Mouse (Mus musculus): Measurements from ENCODE around the gene Gm20388. TPM values are rescaled to one million over a fixed set of nuclear protein-coding genes. Genes with fewer than 3 reads are reported as not detected.

The Gm20388 gene
- total RNA-seq, 1 experiment: 27.0 TPM

DNA sequence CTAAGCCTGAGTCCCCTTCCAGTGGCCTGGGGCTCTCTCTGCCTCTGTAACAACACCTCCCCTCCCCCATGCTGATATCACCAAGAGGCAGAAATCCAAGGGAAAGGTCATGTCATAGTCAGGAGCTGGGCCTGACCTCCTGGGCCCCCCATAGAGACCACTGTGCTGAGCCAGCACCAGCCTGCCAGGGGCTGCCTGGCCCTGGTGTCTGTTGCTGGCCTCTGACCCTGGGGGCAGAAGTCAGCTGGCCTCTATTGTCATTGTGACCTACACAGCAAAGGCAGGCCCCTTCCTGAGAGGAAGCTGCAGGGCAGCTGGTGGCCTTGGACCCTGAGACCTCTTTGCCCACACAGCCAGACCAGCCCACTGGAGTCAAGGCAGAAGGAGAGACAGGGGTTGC is 909.3 kb downstream of the Gm20388 start:
- H3K4me1 ChIP-seq (ENCODE audit: control insufficient read depth in 2 of 2, insufficient read depth in 2 of 2, low read length in 2 of 2, poor library complexity in 1 of 2): peaks cover 0 to 4% of the 10 kb centered on the region in 2 experiments; a peak in 1 of 4 replicates
- no peak overlapping the region for H3K9ac ChIP-seq (ENCODE audit: insufficient read depth, low read depth, low read length, poor library complexity, severe bottlenecking)
- no peak overlapping the region for H3K27ac ChIP-seq (ENCODE audit: insufficient read depth, low read depth, low read length, poor library complexity, severe bottlenecking)
- H3K36me3 ChIP-seq (ENCODE audit: control insufficient read depth, insufficient read depth, low read length, poor library complexity, severe bottlenecking): no peaks in the 10 kb centered on the region
- in situ Hi-C loops (cut with MboI; ENCODE audit: low sequenced_read_pairs in 2 of 2, unreplicated experiment in 2 of 2): loop anchor here in 1 of 2 experiments (10.0 kb wide), 1 partner anchor 265 kb away; the partner anchor contains the start of gene Foxf1
- no peak overlapping the region for H3K4me3 ChIP-seq (ENCODE audit: insufficient read depth in 1 of 2, low read depth in 1 of 2, low read length in 2 of 2, poor library complexity in 1 of 2, severe bottlenecking in 1 of 2)
- H3K9me3 ChIP-seq (ENCODE audit: control insufficient read depth, insufficient read depth, low read depth, low read length): no peaks in the 10 kb centered on the region
- TF ChIP-seq ZC3H11A (IDR thresholded peaks at IDR 0.05; ENCODE audit: borderline replicate concordance, low read depth, low read length) (no peak), CHD2 (IDR thresholded peaks at IDR 0.05; ENCODE audit: low read depth, low read length) (no peak), ZNF384 (IDR thresholded peaks at IDR 0.05; ENCODE audit: low read depth, low read length) (no peak), MAFK (IDR thresholded peaks at IDR 0.05; ENCODE audit: insufficient read depth, low read depth, low read length) (no peak), HCFC1 (IDR thresholded peaks at IDR 0.05; ENCODE audit: borderline replicate concordance, insufficient read depth, low read length) (no peak)
- no peak for DNase-seq (ENCODE audit: low read depth, low spot score)

DNA sequence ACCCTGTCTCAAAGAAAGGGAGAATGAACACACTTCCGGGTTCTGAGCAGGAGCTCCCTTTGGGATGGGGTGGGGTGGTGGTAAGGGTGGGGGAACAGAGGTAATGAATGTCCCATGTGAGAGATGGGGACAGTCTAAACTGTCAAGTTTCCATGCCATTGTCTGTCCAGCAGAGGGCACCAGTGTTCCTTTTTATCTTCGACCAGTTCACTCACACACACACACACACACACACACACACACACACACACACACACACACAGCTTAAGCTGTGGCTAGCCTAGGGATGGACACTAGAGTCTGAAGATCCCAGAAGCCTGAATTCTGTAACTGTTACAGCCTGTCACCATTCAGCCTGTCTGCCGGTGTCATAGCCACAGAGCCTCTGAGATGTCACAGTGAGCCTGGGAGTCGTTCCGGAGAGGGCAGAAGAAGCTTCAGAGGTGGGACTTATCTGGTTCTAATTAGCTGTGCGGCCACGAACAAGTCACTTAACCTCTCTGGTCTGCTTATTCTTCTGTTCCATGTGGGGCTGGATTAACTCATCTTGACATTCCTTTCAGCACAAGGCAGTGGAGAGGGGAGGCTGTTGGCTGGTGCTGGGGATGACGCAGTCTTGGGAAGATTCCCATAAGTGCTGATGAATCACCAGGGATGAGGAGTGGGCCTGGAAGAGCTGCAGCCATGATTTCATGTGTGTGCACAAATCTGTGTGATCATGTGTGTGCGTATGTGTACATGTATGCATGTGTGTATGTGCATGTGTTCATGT is 910.9 kb downstream of the Gm20388 start:
- Histone ChIP-seq H3K36me3 (ENCODE audit: control insufficient read depth, insufficient read depth, low read length, poor library complexity, severe bottlenecking) (no peaks in the 10 kb centered on the region), H3K4me1 (ENCODE audit: control insufficient read depth in 2 of 2, insufficient read depth in 2 of 2, low read length in 2 of 2, poor library complexity in 1 of 2) (peaks cover 0 to 14% of the 10 kb centered on the region in 2 experiments; a peak in 1 of 4 replicates), H3K4me3 (ENCODE audit: insufficient read depth in 1 of 2, low read depth in 1 of 2, low read length in 2 of 2, poor library complexity in 1 of 2, severe bottlenecking in 1 of 2) (no peak overlapping the region), H3K9me3 (ENCODE audit: control insufficient read depth, insufficient read depth, low read depth, low read length) (no peaks in the 10 kb centered on the region), H3K27ac (ENCODE audit: insufficient read depth, low read depth, low read length, poor library complexity, severe bottlenecking) (no peak overlapping the region), H3K9ac (ENCODE audit: insufficient read depth, low read depth, low read length, poor library complexity, severe bottlenecking) (no peak overlapping the region)
- in situ Hi-C loops (cut with MboI; ENCODE audit: low sequenced_read_pairs in 2 of 2, unreplicated experiment in 2 of 2): loop anchor here in 1 of 2 experiments (10.0 kb wide), 1 partner anchor 263 kb away; the partner anchor contains the start of gene Foxf1
- DNase-seq (ENCODE audit: low read depth, low spot score): peak; percentile 51
- TF ChIP-seq ZC3H11A (IDR thresholded peaks at IDR 0.05; ENCODE audit: borderline replicate concordance, low read depth, low read length) (no peak; the same call in 1 of the 2 replicates), ZNF384 (IDR thresholded peaks at IDR 0.05; ENCODE audit: low read depth, low read length) (no peak), CHD2 (IDR thresholded peaks at IDR 0.05; ENCODE audit: low read depth, low read length) (no peak), HCFC1 (IDR thresholded peaks at IDR 0.05; ENCODE audit: borderline replicate concordance, insufficient read depth, low read length) (no peak), MAFK (IDR thresholded peaks at IDR 0.05; ENCODE audit: insufficient read depth, low read depth, low read length) (no peak)

DNA sequence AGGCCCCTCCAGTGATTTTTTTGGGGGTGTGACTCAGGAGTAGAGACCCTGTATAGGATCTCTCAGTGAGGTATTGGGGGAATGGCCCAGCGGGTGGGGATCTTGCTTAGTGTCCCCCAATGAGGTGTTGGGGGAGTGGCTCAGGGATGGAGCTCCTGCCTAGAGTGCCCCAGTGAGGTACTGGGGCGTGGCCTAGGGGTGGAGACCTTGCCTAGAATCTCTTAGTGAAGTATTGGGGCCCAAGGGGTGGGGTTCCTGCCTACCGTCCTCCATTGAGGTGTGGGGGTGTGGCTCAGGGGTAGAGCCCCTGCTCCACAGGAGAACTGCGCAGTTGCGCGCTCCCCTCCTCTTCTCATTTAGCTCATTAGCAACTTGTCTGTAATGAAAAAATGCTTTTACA is 912.7 kb downstream of the Gm20388 start:
- in situ Hi-C loops (cut with MboI; ENCODE audit: low sequenced_read_pairs in 2 of 2, unreplicated experiment in 2 of 2): loop anchor here in 1 of 2 experiments (10.0 kb wide), 1 partner anchor 261 kb away; the partner anchor contains the start of gene Foxf1
- Histone ChIP-seq H3K4me1 (ENCODE audit: control insufficient read depth in 2 of 2, insufficient read depth in 2 of 2, low read length in 2 of 2, poor library complexity in 1 of 2) (peaks cover 0 to 26% of the 10 kb centered on the region in 2 experiments; a peak in 1 of 4 replicates), H3K4me3 (ENCODE audit: insufficient read depth in 1 of 2, low read depth in 1 of 2, low read length in 2 of 2, poor library complexity in 1 of 2, severe bottlenecking in 1 of 2) (no peak overlapping the region), H3K36me3 (ENCODE audit: control insufficient read depth, insufficient read depth, low read length, poor library complexity, severe bottlenecking) (no peaks in the 10 kb centered on the region), H3K27ac (ENCODE audit: insufficient read depth, low read depth, low read length, poor library complexity, severe bottlenecking) (no peak overlapping the region), H3K9me3 (ENCODE audit: control insufficient read depth, insufficient read depth, low read depth, low read length) (no peaks in the 10 kb centered on the region), H3K9ac (ENCODE audit: insufficient read depth, low read depth, low read length, poor library complexity, severe bottlenecking) (no peak overlapping the region)
- DNase-seq (ENCODE audit: low read depth, low spot score): no peak
- no peak for TF ChIP-seq ZC3H11A (IDR thresholded peaks at IDR 0.05; ENCODE audit: borderline replicate concordance, low read depth, low read length)
- TF ChIP-seq MAFK (IDR thresholded peaks at IDR 0.05; ENCODE audit: insufficient read depth, low read depth, low read length): no peak
- no peak for TF ChIP-seq CHD2 (IDR thresholded peaks at IDR 0.05; ENCODE audit: low read depth, low read length)
- no peak for TF ChIP-seq ZNF384 (IDR thresholded peaks at IDR 0.05; ENCODE audit: low read depth, low read length)
- no peak for TF ChIP-seq HCFC1 (IDR thresholded peaks at IDR 0.05; ENCODE audit: borderline replicate concordance, insufficient read depth, low read length)

DNA sequence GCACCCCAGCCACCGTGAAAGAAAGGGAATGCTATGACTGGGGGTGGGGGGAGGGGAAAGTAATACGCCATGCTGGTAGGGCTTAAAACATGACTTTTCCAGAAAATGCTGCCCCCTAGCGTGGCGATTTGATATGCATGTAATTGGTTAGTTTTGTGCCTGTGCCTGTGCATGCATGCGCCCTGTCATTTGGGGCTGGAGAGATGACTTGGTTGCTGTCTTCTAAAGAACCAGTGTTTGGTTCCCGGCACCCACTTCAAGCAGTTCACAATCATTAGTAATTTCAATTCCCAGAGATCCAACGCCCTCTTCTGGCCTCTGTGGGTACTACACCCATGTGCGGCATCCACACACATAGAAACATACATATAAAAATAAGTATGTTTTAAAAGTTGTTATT is 913.2 kb downstream of the Gm20388 start:
- in situ Hi-C loops (cut with MboI; ENCODE audit: low sequenced_read_pairs in 2 of 2, unreplicated experiment in 2 of 2): loop anchor here in 1 of 2 experiments (10.0 kb wide), 1 partner anchor 261 kb away; the partner anchor contains the start of gene Foxf1
- no peak for DNase-seq (ENCODE audit: low read depth, low spot score)
- Histone ChIP-seq H3K27ac (ENCODE audit: insufficient read depth, low read depth, low read length, poor library complexity, severe bottlenecking) (no peak overlapping the region), H3K9ac (ENCODE audit: insufficient read depth, low read depth, low read length, poor library complexity, severe bottlenecking) (no peak overlapping the region), H3K4me1 (ENCODE audit: control insufficient read depth in 2 of 2, insufficient read depth in 2 of 2, low read length in 2 of 2, poor library complexity in 1 of 2) (peaks cover 0 to 28% of the 10 kb centered on the region in 2 experiments; a peak in 1 of 4 replicates), H3K36me3 (ENCODE audit: control insufficient read depth, insufficient read depth, low read length, poor library complexity, severe bottlenecking) (no peaks in the 10 kb centered on the region), H3K4me3 (ENCODE audit: insufficient read depth in 1 of 2, low read depth in 1 of 2, low read length in 2 of 2, poor library complexity in 1 of 2, severe bottlenecking in 1 of 2) (no peak overlapping the region), H3K9me3 (ENCODE audit: control insufficient read depth, insufficient read depth, low read depth, low read length) (no peaks in the 10 kb centered on the region)
- TF ChIP-seq MAFK (IDR thresholded peaks at IDR 0.05; ENCODE audit: insufficient read depth, low read depth, low read length): no peak
- no peak for TF ChIP-seq ZNF384 (IDR thresholded peaks at IDR 0.05; ENCODE audit: low read depth, low read length)
- no peak for TF ChIP-seq CHD2 (IDR thresholded peaks at IDR 0.05; ENCODE audit: low read depth, low read length)
- TF ChIP-seq ZC3H11A (IDR thresholded peaks at IDR 0.05; ENCODE audit: borderline replicate concordance, low read depth, low read length): no peak
- TF ChIP-seq HCFC1 (IDR thresholded peaks at IDR 0.05; ENCODE audit: borderline replicate concordance, insufficient read depth, low read length): no peak
